Comparison of ENCODE assay signal across 8 mouse cellular contexts in the genomic region with DNA sequence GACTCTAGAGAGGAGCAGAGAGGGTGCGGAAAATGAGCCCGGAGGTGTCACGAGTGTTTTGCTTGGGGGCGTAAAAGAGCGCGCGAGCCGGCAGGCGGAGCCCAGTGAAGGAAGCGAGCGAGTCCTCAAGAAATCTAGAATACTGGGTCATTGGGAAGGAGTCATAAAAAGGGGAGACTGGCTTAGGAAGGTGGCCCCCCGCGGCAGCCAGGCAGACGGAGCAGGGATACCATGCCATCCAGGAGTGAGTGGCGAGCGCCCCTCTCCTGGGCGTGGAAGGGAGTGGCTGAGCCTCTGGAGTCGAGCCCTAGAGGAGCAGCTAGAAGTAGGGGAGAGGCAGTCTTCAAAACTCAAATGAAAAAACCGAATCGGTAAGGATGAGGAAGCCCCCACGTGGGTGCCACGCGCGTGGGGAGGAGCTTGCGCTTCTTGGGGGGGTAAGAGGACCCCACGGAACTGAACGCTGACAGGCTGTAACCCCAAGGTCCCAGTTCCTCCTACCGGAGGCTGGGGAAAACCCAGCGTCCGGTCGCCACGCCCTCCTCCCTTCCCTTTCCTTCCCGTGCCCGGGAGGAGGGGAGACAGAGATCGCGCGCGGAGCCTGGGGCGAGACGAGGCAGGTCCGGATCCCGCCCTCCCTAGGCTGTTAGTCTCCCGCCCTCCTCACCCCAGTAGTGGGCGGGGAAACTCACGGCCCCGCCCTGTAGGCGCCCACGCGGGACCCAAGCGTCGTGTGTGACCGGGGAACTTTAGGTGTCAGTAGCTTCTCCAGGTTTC. TPM values are rescaled to one million over a fixed set of nuclear protein-coding genes. Genes with fewer than 3 reads are reported as not detected.
DNase-seq lines count a peak whose midpoint lies in the region; ATAC-seq lines count a peak whose summit lies in the region.

No protein-coding gene starts in this region.

- H3K27me3 ChIP-seq in embryonic facial prominence, embryonic 10.5 days (replicated peaks; ENCODE audit: low read depth, poor library complexity, severe bottlenecking) = peaks cover 77% of the 10 kb centered on the region
- H3K27me3 ChIP-seq in heart, embryonic 12.5 days (replicated peaks) = no peaks in the 10 kb centered on the region; the same call in 1 of the 2 replicates
- H3K27me3 ChIP-seq in kidney, embryonic 16.5 days (ENCODE audit: insufficient read depth, low read length) = peaks cover 21% of the 10 kb centered on the region

- H3K4me1 ChIP-seq in embryonic facial prominence, embryonic 10.5 days = peaks cover 50% of the 10 kb centered on the region
- H3K4me1 ChIP-seq in heart, embryonic 12.5 days (replicated peaks) = peaks cover 19% of the 10 kb centered on the region
- H3K4me1 ChIP-seq in kidney, embryonic 16.5 days (ENCODE audit: insufficient read depth, low read length) = peaks cover 34% of the 10 kb centered on the region

- H3K9ac ChIP-seq in heart, embryonic 12.5 days = peak overlapping the region; percentile 71
- peak overlapping the region; percentile 82 for H3K9ac ChIP-seq in kidney, embryonic 16.5 days (replicated peaks; ENCODE audit: low read length)

- H3K79me2 ChIP-seq in macrophage (ENCODE audit: inconsistent target) = peaks cover 79% of the 10 kb centered on the region

- 0 out of 2 replicates have a peak, but pooled peaks cover 3% of the 10 kb centered on the region for H3K36me3 ChIP-seq in embryonic facial prominence, embryonic 10.5 days (replicated peaks)
- peaks cover 16% of the 10 kb centered on the region for H3K36me3 ChIP-seq in heart, embryonic 12.5 days
- H3K36me3 ChIP-seq in kidney, embryonic 16.5 days (ENCODE audit: insufficient read depth, low read length) = no peaks in the 10 kb centered on the region
- H3K36me3 ChIP-seq in macrophage (ENCODE audit: inconsistent target) = peaks cover 24% of the 10 kb centered on the region; the same call in 1 of the 2 replicates

- DNase-seq in frontal cortex, postnatal 36 days (ENCODE audit: low spot score in 2 of 2) = no peak
- peak; percentile 71 for DNase-seq in embryonic facial prominence, embryonic 10.5 days (ENCODE audit: low spot score)
- peak; percentile 76 to 86 for DNase-seq in spleen, postnatal 10 days (ENCODE audit: low spot score in 2 of 2)
- no peak for DNase-seq in cerebellum, postnatal 36 days

- H3K9me3 ChIP-seq in embryonic facial prominence, embryonic 10.5 days = no peaks in the 10 kb centered on the region
- H3K9me3 ChIP-seq in heart, embryonic 12.5 days (replicated peaks) = no peaks in the 10 kb centered on the region
- no peaks in the 10 kb centered on the region for H3K9me3 ChIP-seq in kidney, embryonic 16.5 days (ENCODE audit: low read length)

- WGBS in embryonic facial prominence, embryonic 10.5 days = 2% methylated on average over 52 of the region's 52 CpGs
- WGBS in heart, embryonic 12.5 days = under 1% methylated on average over 51 of the region's 52 CpGs
- WGBS in kidney, embryonic 16.5 days = 1% methylated on average over 44 of the region's 52 CpGs
- 2% methylated on average over 47 of the region's 52 CpGs for WGBS in macrophage (ENCODE audit: missing documents)

- ATAC-seq in frontal cortex, adult (ENCODE audit: low TSS enrichment) = peak; percentile 27
- ATAC-seq in heart, embryonic 12.5 days (ENCODE audit: insufficient number of reproducible peaks, low FRiP score) = peak; percentile 81
- ATAC-seq in kidney, embryonic 16.5 days (ENCODE audit: low FRiP score, low TSS enrichment) = peak; percentile 53

- H3K4me2 ChIP-seq in heart, embryonic 12.5 days = peak overlapping the region; percentile 89
- H3K4me2 ChIP-seq in kidney, embryonic 16.5 days (replicated peaks; ENCODE audit: low read depth, low read length) = peak overlapping the region; percentile 93

- peak overlapping the region; percentile 67 for H3K4me3 ChIP-seq in embryonic facial prominence, embryonic 10.5 days
- H3K4me3 ChIP-seq in heart, embryonic 12.5 days = peak overlapping the region; percentile 59
- H3K4me3 ChIP-seq in kidney, embryonic 16.5 days (ENCODE audit: low read length) = peak overlapping the region; percentile 70
- H3K4me3 ChIP-seq in macrophage (ENCODE audit: inconsistent target) = peak overlapping the region; percentile 81

- H3K27ac ChIP-seq in embryonic facial prominence, embryonic 10.5 days (replicated peaks) = peak overlapping the region; percentile 40; the same call in 1 of the 2 replicates
- peak overlapping the region; percentile 29 for H3K27ac ChIP-seq in heart, embryonic 12.5 days (ENCODE audit: poor library complexity, severe bottlenecking)
- H3K27ac ChIP-seq in kidney, embryonic 16.5 days (ENCODE audit: low read length) = peak overlapping the region; percentile 32
- H3K27ac ChIP-seq in macrophage = peak overlapping the region; percentile 91

RNA-seq across cellular contexts. Expression of a gene that starts 2.2 kb away (rescaled TPM):
- polyA plus RNA-seq in embryonic facial prominence, embryonic 10.5 days (2016; fragmentation: Nextera tagmentation; extraction: Ambion mirVana) = 1.2 and 1.5 TPM in 2 replicates
- polyA plus RNA-seq in heart, embryonic 12.5 days (2016; fragmentation: Nextera tagmentation; extraction: Ambion mirVana) = 5.1 and 5.6 TPM in 2 replicates
- 2.9 and 3.7 TPM in 2 replicates for polyA plus RNA-seq in kidney, embryonic 16.5 days (2015; fragmentation: Nextera tagmentation; extraction: Ambion mirVana)
- 100 to 1,000 TPM; 119 to 524 (median 241) TPM for total RNA-seq in macrophage (2018; cell fraction: chromatin; rRNA removed)
- total RNA-seq in macrophage (2018; cell fraction: cytosol; rRNA removed) = 100 to 1,000 TPM; 316 to 653 (median 465) TPM
- total RNA-seq in macrophage (2018; cell fraction: nucleus; rRNA removed) = 100 to 1,000 TPM; 187 to 584 (median 334) TPM
- 329 to 471 TPM (median 343 TPM) in 3 replicates for polyA plus RNA-seq in macrophage (2018)

RNA-seq across cellular contexts. Expression of a gene that starts 8.4 kb away (rescaled TPM):
- 33.5 and 34.1 TPM in 2 replicates for polyA plus RNA-seq in embryonic facial prominence, embryonic 10.5 days (2016; fragmentation: Nextera tagmentation; extraction: Ambion mirVana)
- 22.8 and 25.9 TPM in 2 replicates for polyA plus RNA-seq in heart, embryonic 12.5 days (2016; fragmentation: Nextera tagmentation; extraction: Ambion mirVana)
- polyA plus RNA-seq in kidney, embryonic 16.5 days (2015; fragmentation: Nextera tagmentation; extraction: Ambion mirVana) = 35.0 and 35.8 TPM in 2 replicates
- 10 to 100 TPM in 19 of 26 experiments, 1 to 10 TPM in 7; 5.0 to 21.3 (median 11.6) TPM for total RNA-seq in macrophage (2018; cell fraction: chromatin; rRNA removed)
- total RNA-seq in macrophage (2018; cell fraction: cytosol; rRNA removed) = 10 to 100 TPM in 25 of 26 experiments, 1 to 10 TPM in 1; 9.7 to 17.8 (median 14.2) TPM
- total RNA-seq in macrophage (2018; cell fraction: nucleus; rRNA removed) = 10 to 100 TPM in 15 of 26 experiments, 1 to 10 TPM in 11; 4.5 to 20.0 (median 11.0) TPM
- polyA plus RNA-seq in macrophage (2018) = 6.8 to 17.7 TPM (median 9.7 TPM) in 3 replicates

RNA-seq across cellular contexts. Expression of a gene that starts 14.0 kb away (rescaled TPM):
- polyA plus RNA-seq in embryonic facial prominence, embryonic 10.5 days (2016; fragmentation: Nextera tagmentation; extraction: Ambion mirVana) = 2.6 and 3.6 TPM in 2 replicates
- 0.86 and 1.1 TPM in 2 replicates for polyA plus RNA-seq in heart, embryonic 12.5 days (2016; fragmentation: Nextera tagmentation; extraction: Ambion mirVana)
- polyA plus RNA-seq in kidney, embryonic 16.5 days (2015; fragmentation: Nextera tagmentation; extraction: Ambion mirVana) = 2.3 and 3.7 TPM in 2 replicates
- 1 to 10 TPM in 21 of 26 experiments, under 1 TPM in 3, not detected in 2; 0.51 to 5.9 (median 2.9) TPM for total RNA-seq in macrophage (2018; cell fraction: chromatin; rRNA removed)
- 1 to 10 TPM in 10 of 26 experiments, under 1 TPM in 14, not detected in 2; 0.19 to 2.0 (median 0.92) TPM for total RNA-seq in macrophage (2018; cell fraction: cytosol; rRNA removed)
- 1 to 10 TPM in 18 of 26 experiments, under 1 TPM in 6, not detected in 2; 0.56 to 3.5 (median 1.9) TPM for total RNA-seq in macrophage (2018; cell fraction: nucleus; rRNA removed)
- 0.25 to 0.59 TPM (median 0.32 TPM) in 3 replicates for polyA plus RNA-seq in macrophage (2018)

RNA-seq across cellular contexts. Expression of a gene that starts 29.9 kb away (rescaled TPM):
- polyA plus RNA-seq in embryonic facial prominence, embryonic 10.5 days (2016; fragmentation: Nextera tagmentation; extraction: Ambion mirVana) = 31.6 and 33.2 TPM in 2 replicates
- 24.6 and 25.9 TPM in 2 replicates for polyA plus RNA-seq in heart, embryonic 12.5 days (2016; fragmentation: Nextera tagmentation; extraction: Ambion mirVana)
- polyA plus RNA-seq in kidney, embryonic 16.5 days (2015; fragmentation: Nextera tagmentation; extraction: Ambion mirVana) = 25.6 and 32.8 TPM in 2 replicates
- 100 to 1,000 TPM in 1 of 26 experiments, 10 to 100 TPM in 25; 24.7 to 122 (median 61.4) TPM for total RNA-seq in macrophage (2018; cell fraction: chromatin; rRNA removed)
- 10 to 100 TPM; 20.2 to 48.3 (median 37.1) TPM for total RNA-seq in macrophage (2018; cell fraction: cytosol; rRNA removed)
- 10 to 100 TPM; 25.6 to 91.8 (median 48.4) TPM for total RNA-seq in macrophage (2018; cell fraction: nucleus; rRNA removed)
- polyA plus RNA-seq in macrophage (2018) = 21.9 to 33.1 TPM (median 32.9 TPM) in 3 replicates

RNA-seq across cellular contexts. Expression of a gene that starts 30.0 kb away (rescaled TPM):
- polyA plus RNA-seq in embryonic facial prominence, embryonic 10.5 days (2016; fragmentation: Nextera tagmentation; extraction: Ambion mirVana) = 93.5 and 101 TPM in 2 replicates
- 35.3 and 37.2 TPM in 2 replicates for polyA plus RNA-seq in heart, embryonic 12.5 days (2016; fragmentation: Nextera tagmentation; extraction: Ambion mirVana)
- polyA plus RNA-seq in kidney, embryonic 16.5 days (2015; fragmentation: Nextera tagmentation; extraction: Ambion mirVana) = 90.0 and 92.6 TPM in 2 replicates
- 10 to 100 TPM in 16 of 26 experiments, 1 to 10 TPM in 9, under 1 TPM in 1; 0.49 to 33.8 (median 13.9) TPM for total RNA-seq in macrophage (2018; cell fraction: chromatin; rRNA removed)
- total RNA-seq in macrophage (2018; cell fraction: cytosol; rRNA removed) = 10 to 100 TPM; 16.3 to 28.0 (median 22.7) TPM
- 10 to 100 TPM in 19 of 26 experiments, 1 to 10 TPM in 7; 3.7 to 49.0 (median 13.1) TPM for total RNA-seq in macrophage (2018; cell fraction: nucleus; rRNA removed)
- polyA plus RNA-seq in macrophage (2018) = 8.2 to 37.9 TPM (median 20.7 TPM) in 3 replicates

Comparison
In these comparisons a context has a peak if more than half of its experiments do, and no peak if none do; other contexts are left out.
1. ATAC-seq: peak in every context shown above with its lines; median percentile 81 in heart, embryonic 12.5 days; 53 in kidney, embryonic 16.5 days; 27 in frontal cortex, adult.
2. DNase-seq: peak in embryonic facial prominence, embryonic 10.5 days (single experiment) and spleen, postnatal 10 days (2 of 2); none in frontal cortex, postnatal 36 days (0 of 2) and cerebellum, postnatal 36 days (0 of 2).
3. H3K27ac ChIP-seq: peak in every context shown above with its lines; median percentile 91 in macrophage; 40 in embryonic facial prominence, embryonic 10.5 days; 32 in kidney, embryonic 16.5 days; 29 in heart, embryonic 12.5 days.
4. RNA of a gene that starts 2.2 kb away (polyA plus RNA-seq): 329 to 471 TPM in macrophage; 5.1 to 5.6 TPM in heart, embryonic 12.5 days, 2.9 to 3.7 TPM in kidney, embryonic 16.5 days and 1.2 to 1.5 TPM in embryonic facial prominence, embryonic 10.5 days; every median in the first group is over 10 times any median in the second.
5. Peak in every context shown above with its lines, with median percentiles within 50 percentile points of each other: H3K4me3 ChIP-seq.